Mouse (Mus musculus): ENCODE data around the gene Pemt.

- TF ChIP-seq CTCF (IDR thresholded peaks at IDR 0.05; ENCODE audit: borderline replicate concordance, insufficient read depth, low read length): no peak
- TF ChIP-seq POLR2A (IDR thresholded peaks at IDR 0.05; ENCODE audit: low read depth, low read length): no peak
These were observed 74.6 kb downstream of the Pemt start for GRCm38 (mm10) chr11:59971691-59972090.
